In the genomic region with DNA sequence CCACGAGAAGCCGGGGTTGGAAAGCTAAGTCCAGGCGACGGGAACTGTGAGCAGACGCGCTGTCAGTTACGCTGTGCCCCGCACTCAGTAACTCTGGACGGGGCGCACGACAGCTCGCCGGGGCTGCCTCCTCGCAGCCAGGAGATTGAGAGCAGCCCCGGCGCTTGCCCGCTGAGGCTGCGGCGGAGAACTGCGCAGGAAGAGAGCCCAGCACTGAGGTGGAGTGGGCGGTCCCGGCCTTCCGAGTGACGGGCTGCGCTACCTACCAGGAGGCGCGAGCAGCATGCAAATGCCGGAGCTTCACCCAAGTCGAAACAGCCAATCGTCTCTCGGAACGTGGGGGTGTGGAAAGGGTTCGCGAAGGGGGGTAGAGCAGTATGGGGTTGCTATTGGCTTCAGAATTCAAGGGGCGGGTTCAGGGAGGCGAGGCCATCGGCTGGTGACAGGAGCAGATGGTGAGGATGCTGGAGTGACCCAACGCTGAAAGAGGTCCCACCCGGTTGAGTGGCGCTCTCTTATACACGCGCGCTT, we compare ENCODE assay signal across 8 mouse cellular contexts. TPM values are rescaled to one million over a fixed set of nuclear protein-coding genes. Genes with fewer than 3 reads are reported as not detected.
DNase-seq lines count a peak whose midpoint lies in the region; ATAC-seq lines count a peak whose summit lies in the region.

A gene (minus strand): TSS at position 200 of the 531 bp plus-strand sequence.

- 0 out of 2 replicates have a peak within 1 kb of the TSS, but pooled peaks have one; percentile 13 for H3K27ac ChIP-seq in intestine, embryonic 15.5 days

- H3K4me3 ChIP-seq in intestine, embryonic 15.5 days (replicated peaks): peak within 1 kb of the TSS; percentile 63

- no peaks in the 10 kb centered on the region for H3K9me3 ChIP-seq in intestine, embryonic 15.5 days

- peak; percentile 93 to 98 for DNase-seq in adrenal gland, adult (ENCODE audit: inconsistent age in 2 of 2, low spot score in 1 of 2)
- DNase-seq in embryo, embryonic 11 days: peak; percentile 98
- peak; percentile 76 to 90 for DNase-seq in gastrocnemius, postnatal 4 days (ENCODE audit: low spot score in 2 of 2)
- peak; percentile 76 to 89 for DNase-seq in left cerebral cortex, postnatal 25 days (ENCODE audit: low spot score in 2 of 2)
- DNase-seq in mesoderm, embryonic 11.5 days (ENCODE audit: low read depth, low spot score): peak; percentile 98
- DNase-seq in right cerebral cortex, postnatal 25 days: peak; percentile 81
- peak; percentile 81 to 89 for DNase-seq in urinary bladder, postnatal 36 days (ENCODE audit: low spot score in 2 of 2)

- H3K4me1 ChIP-seq in intestine, embryonic 15.5 days (replicated peaks): peaks cover 50% of the 10 kb centered on the region

- peak within 1 kb of the TSS; percentile 65 for H3K9ac ChIP-seq in intestine, embryonic 15.5 days

- peaks cover 72% of the 10 kb centered on the region for H3K27me3 ChIP-seq in intestine, embryonic 15.5 days (replicated peaks)

- intact Hi-C loops in left cerebral cortex, postnatal 25 days (cut with DNase I): loop anchor here (5.0 kb wide), 2 partner anchors 155 to 1045 kb away; a partner anchor contains a TSS

- under 1% methylated on average over 43 of the region's 43 CpGs for WGBS in intestine, embryonic 15.5 days

- H3K4me2 ChIP-seq in intestine, embryonic 15.5 days (replicated peaks): peak within 1 kb of the TSS; percentile 96

- H3K36me3 ChIP-seq in intestine, embryonic 15.5 days: no peaks in the 10 kb centered on the region

- peak; percentile 92 for ATAC-seq in intestine, embryonic 15.5 days

RNA-seq across cellular contexts. Expression of the gene that starts here (rescaled TPM):
- 1 to 10 TPM in 1 of 2 experiments, under 1 TPM in 1; 0.96 to 1.8 TPM for total RNA-seq in gastrocnemius, postnatal 4 days (2021)
- polyA plus RNA-seq in intestine, embryonic 15.5 days (2015; fragmentation: Nextera tagmentation; extraction: Ambion mirVana): 4.6 and 5.7 TPM in 2 replicates
- total RNA-seq in left cerebral cortex, postnatal 25 days (2021): 1 to 10 TPM; 1.2 to 1.3 TPM

Comparison
In these comparisons a context has a peak if more than half of its experiments do, and no peak if none do; other contexts are left out.
1. Peak in every context shown above with its lines: DNase-seq, ATAC-seq, H3K4me3 ChIP-seq and H3K27ac ChIP-seq.